Comparison of ENCODE assay signal across 8 mouse cellular contexts in genomic region chr11:88235221-88236203, GRCm38 (mm10). TPM values are rescaled to one million over a fixed set of nuclear protein-coding genes. Genes with fewer than 3 reads are reported as not detected.
DNase-seq lines count a peak whose midpoint lies in the region; ATAC-seq lines count a peak whose summit lies in the region.

No protein-coding gene starts in this region.

- peak overlapping the region; percentile 41 for H3K27ac ChIP-seq in forebrain, embryonic 13.5 days
- H3K27ac ChIP-seq in limb, embryonic 11.5 days (replicated peaks; ENCODE audit: low read depth, low read length) = peak overlapping the region; percentile 30; the same call in 1 of the 2 replicates
- peak overlapping the region; percentile 78 for H3K27ac ChIP-seq in midbrain, embryonic 12.5 days (replicated peaks)

- H3K36me3 ChIP-seq in forebrain, embryonic 13.5 days (ENCODE audit: poor library complexity, severe bottlenecking) = no peaks in the 10 kb centered on the region
- H3K36me3 ChIP-seq in limb, embryonic 11.5 days (ENCODE audit: control insufficient read depth, insufficient read depth, low read length) = no peaks in the 10 kb centered on the region
- H3K36me3 ChIP-seq in midbrain, embryonic 12.5 days = no peaks in the 10 kb centered on the region

- H3K27me3 ChIP-seq in forebrain, embryonic 13.5 days = peaks cover 21% of the 10 kb centered on the region
- no peaks in the 10 kb centered on the region for H3K27me3 ChIP-seq in limb, embryonic 11.5 days (ENCODE audit: control insufficient read depth, insufficient read depth, low read length)
- peaks cover 9% of the 10 kb centered on the region for H3K27me3 ChIP-seq in midbrain, embryonic 12.5 days

- peaks cover 64% of the 10 kb centered on the region for H3K4me1 ChIP-seq in forebrain, embryonic 13.5 days
- peaks cover 16% of the 10 kb centered on the region for H3K4me1 ChIP-seq in limb, embryonic 11.5 days (ENCODE audit: control insufficient read depth, insufficient read depth, low read length)
- H3K4me1 ChIP-seq in midbrain, embryonic 12.5 days = peaks cover 71% of the 10 kb centered on the region

- DNase-seq in 416B (ENCODE audit: low read depth) (peak; percentile 82), adipocyte (ENCODE audit: low spot score) (peak; percentile 78)
- DNase-seq in heart, postnatal 4 days = peak; percentile 46
- peak; percentile 69 for DNase-seq in limb, embryonic 11.5 days (ENCODE audit: low spot score)
- peak; percentile 58 for DNase-seq in yolk sac, embryonic 10.5 days (ENCODE audit: low spot score)
- DNase-seq in right cerebral cortex, postnatal 10 days (ENCODE audit: low spot score in 2 of 2) = no peak

- peak overlapping the region; percentile 34 for H3K4me2 ChIP-seq in forebrain, embryonic 13.5 days
- H3K4me2 ChIP-seq in limb, embryonic 11.5 days (ENCODE audit: low read depth, severe bottlenecking) = peak overlapping the region; percentile 35
- H3K4me2 ChIP-seq in midbrain, embryonic 12.5 days (replicated peaks) = peak overlapping the region; percentile 28; the same call in 1 of the 2 replicates

- no peak overlapping the region; the same call in 1 of the 2 replicates for H3K9ac ChIP-seq in forebrain, embryonic 13.5 days
- H3K9ac ChIP-seq in limb, embryonic 11.5 days (ENCODE audit: low read length) = no peak overlapping the region
- H3K9ac ChIP-seq in midbrain, embryonic 12.5 days (replicated peaks) = no peak overlapping the region

- no peaks in the 10 kb centered on the region for H3K9me3 ChIP-seq in forebrain, embryonic 13.5 days (replicated peaks)
- no peaks in the 10 kb centered on the region for H3K9me3 ChIP-seq in limb, embryonic 11.5 days (ENCODE audit: control insufficient read depth, low read length)
- H3K9me3 ChIP-seq in midbrain, embryonic 12.5 days = no peaks in the 10 kb centered on the region

- no peak overlapping the region for H3K4me3 ChIP-seq in forebrain, embryonic 13.5 days
- H3K4me3 ChIP-seq in limb, embryonic 11.5 days (ENCODE audit: low read depth, low read length) = no peak overlapping the region
- no peak overlapping the region for H3K4me3 ChIP-seq in midbrain, embryonic 12.5 days

- 6% methylated on average over 23 of the region's 23 CpGs for WGBS in forebrain, embryonic 13.5 days
- WGBS in limb, embryonic 11.5 days = 10% methylated on average over 23 of the region's 23 CpGs
- 3% methylated on average over 23 of the region's 23 CpGs for WGBS in midbrain, embryonic 12.5 days

- peak; percentile 28; the same call in 1 of the 2 replicates for ATAC-seq in forebrain, embryonic 13.5 days
- ATAC-seq in limb, embryonic 11.5 days (ENCODE audit: insufficient number of reproducible peaks, low FRiP score, low TSS enrichment, low read depth) = peak; percentile 49; the same call in 1 of the 2 replicates
- ATAC-seq in midbrain, embryonic 12.5 days (ENCODE audit: low FRiP score, low read depth) = no peak

RNA-seq across cellular contexts. Expression of gene Mrps23, which starts 31.3 kb away (rescaled TPM):
- polyA plus RNA-seq in forebrain, embryonic 13.5 days (2015; fragmentation: Nextera tagmentation; extraction: Ambion mirVana) = 70.4 and 70.9 TPM in 2 replicates
- total RNA-seq in heart, postnatal 4 days (2021) = 100 to 1,000 TPM; 204 to 207 TPM
- polyA plus RNA-seq in limb, embryonic 11.5 days (2014; fragmentation: Nextera tagmentation; extraction: Ambion mirVana) = 59.3 and 60.4 TPM in 2 replicates
- 69.5 and 71.1 TPM in 2 replicates for polyA plus RNA-seq in midbrain, embryonic 12.5 days (2016; fragmentation: Nextera tagmentation; extraction: Ambion mirVana)

RNA-seq across cellular contexts. Expression of gene Ccdc182, which starts 58.3 kb away (rescaled TPM):
- polyA plus RNA-seq in forebrain, embryonic 13.5 days (2015; fragmentation: Nextera tagmentation; extraction: Ambion mirVana) = 0.32 and 0.39 TPM in 2 replicates
- total RNA-seq in heart, postnatal 4 days (2021) = not detected
- polyA plus RNA-seq in limb, embryonic 11.5 days (2014; fragmentation: Nextera tagmentation; extraction: Ambion mirVana) = 0.12 and 0.52 TPM in 2 replicates
- polyA plus RNA-seq in midbrain, embryonic 12.5 days (2016; fragmentation: Nextera tagmentation; extraction: Ambion mirVana) = 5.0 and 5.7 TPM in 2 replicates

Comparison
In these comparisons a context has a peak if more than half of its experiments do, and no peak if none do; other contexts are left out.
1. DNase-seq: peak in 416B (single experiment), adipocyte (single experiment), heart, postnatal 4 days (single experiment), limb, embryonic 11.5 days (single experiment) and yolk sac, embryonic 10.5 days (single experiment); none in right cerebral cortex, postnatal 10 days (0 of 2).
2. Peak in every context shown above with its lines, with median percentiles within 50 percentile points of each other: H3K27ac ChIP-seq and H3K4me2 ChIP-seq.